Mouse (Mus musculus): ENCODE results near the gene Pan2.

DNA sequence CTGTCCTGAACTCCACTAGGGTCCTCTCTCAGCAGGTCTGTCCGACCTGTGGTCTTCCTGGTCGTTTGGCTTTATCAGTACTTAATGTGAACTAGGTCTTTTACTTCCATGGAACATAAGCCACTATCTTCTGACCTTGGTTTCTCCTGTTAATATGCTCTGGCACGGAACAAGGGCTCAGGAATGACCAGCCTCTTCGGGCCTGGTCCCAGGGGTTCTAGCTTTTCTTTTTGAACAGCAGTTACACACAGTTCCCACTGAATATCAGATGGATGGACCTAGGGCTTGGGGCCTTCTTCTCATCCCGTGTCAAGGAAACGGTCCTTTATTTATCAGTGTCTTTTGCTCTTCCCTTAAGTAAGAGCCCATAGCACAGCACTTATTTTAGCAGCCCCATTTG is 58.7 kb downstream of the Pan2 start:
- TF ChIP-seq CTCF (IDR thresholded peaks at IDR 0.05; ENCODE audit: borderline replicate concordance, control insufficient read depth, extremely low read depth, insufficient read depth, low read length, poor library complexity) (no peak), POLR2A (IDR thresholded peaks at IDR 0.05; ENCODE audit: control insufficient read depth, extremely low read depth, insufficient read depth, low read length, poor library complexity) (no peak)
